Mouse (Mus musculus) forebrain, embryonic 11.5 days (tissue): ENCODE data around the gene Fnbp1l. TPM values are rescaled to one million over a fixed set of nuclear protein-coding genes. Genes with fewer than 3 reads are reported as not detected.

Source experiments
- ATAC-seq: fragments of 200-750 bp; cut with Nextera tagmentation; replicated peaks from 2 replicates; pipeline ENCODE4 v1.8.0; 2017; ENCODE audit warnings: moderate TSS enrichment; ENCODE audit not compliant: low FRiP score
- DNase-seq: peaks from one replicate; pipeline ENCODE4 v3.0.0-alpha.2; 2017; ENCODE audit warnings: low spot score
- H3K27ac ChIP-seq: fragments of 300-500 bp; sonication (generic); 2 replicates; pipeline ENCODE4 v1.5.1; 2014; ENCODE audit warnings: low read depth, low read length
- H3K27me3 ChIP-seq: fragments of 300-500 bp; sonication (generic); 2 replicates; pipeline ENCODE4 v1.6.1; 2014; ENCODE audit warnings: mild to moderate bottlenecking, low read length, mixed read lengths; ENCODE audit not compliant: control insufficient read depth, insufficient read depth
- H3K36me3 ChIP-seq: fragments of 300-500 bp; sonication (generic); 2 replicates; pipeline ENCODE4 v1.6.1; 2014; ENCODE audit warnings: mild to moderate bottlenecking, low read length, moderate library complexity, mixed read lengths; ENCODE audit not compliant: control insufficient read depth, insufficient read depth
- H3K4me1 ChIP-seq: fragments of 300-500 bp; sonication (generic); replicated peaks from 2 replicates; pipeline ENCODE4 v1.6.1; 2014; ENCODE audit warnings: low read length, mixed read lengths; ENCODE audit not compliant: control insufficient read depth, insufficient read depth
- H3K4me2 ChIP-seq: fragments of 300-500 bp; sonication (generic); 2 replicates; pipeline ENCODE4 v1.6.1; 2014; ENCODE audit warnings: low read depth, mild to moderate bottlenecking, low read length, moderate library complexity, mixed read lengths; ENCODE audit not compliant: severe bottlenecking
- H3K4me3 ChIP-seq: fragments of 300-500 bp; sonication (generic); 2 replicates; pipeline ENCODE4 v1.5.1; 2014; ENCODE audit warnings: low read depth, low read length
- H3K9ac ChIP-seq: fragments of 300-500 bp; sonication (generic); 2 replicates; pipeline ENCODE4 v1.6.1; 2014; ENCODE audit warnings: low read length
- H3K9me3 ChIP-seq: fragments of 300-500 bp; sonication (generic); 2 replicates; pipeline ENCODE4 v1.6.1; 2016; ENCODE audit warnings: low read length, mixed read lengths; ENCODE audit not compliant: control insufficient read depth
- WGBS: fragments of 180-500 bp; shearing (Covaris S2); extraction: QIAGEN DNeasy Blood & Tissue Kit; methylation state at CpG from one replicate; pipeline ENCODE4 v1.1.7; 2014; 5-methylcytosine and 5-hydroxymethylcytosine counted together
- polyA plus RNA-seq: library from polyadenylated mRNA; unstranded; fragments of >200 nt; fragmentation: Nextera tagmentation; extraction: Ambion mirVana; gene quantifications from 2 replicates; pipeline ENCODE4 v1.2.1, GENCODE M21; 2014

The Fnbp1l gene
- polyA plus RNA-seq, 1 experiment from 2014 or later = 88.2 TPM

DNA sequence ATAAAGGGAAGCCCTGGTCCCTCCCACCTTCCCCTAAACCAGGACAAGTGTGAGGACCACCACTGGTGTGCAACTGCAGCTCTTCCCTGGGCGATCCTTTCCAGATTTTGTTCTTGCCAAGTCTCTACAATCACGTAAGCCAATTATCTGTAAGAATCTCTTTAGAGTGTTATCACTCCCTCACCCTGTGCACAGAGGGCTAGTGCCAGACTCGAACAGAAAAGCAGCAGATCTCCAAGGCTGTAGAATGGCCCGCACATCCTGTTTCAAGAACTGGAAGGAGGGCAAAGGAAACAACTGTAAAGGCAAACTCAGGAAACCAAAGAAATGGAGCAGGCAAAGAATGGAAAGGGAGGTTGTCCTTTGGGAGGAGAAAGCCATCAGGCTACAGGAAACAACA, 29.2 kb downstream of the Fnbp1l start:
- peaks cover 2% of the 10 kb centered on the region; the same call in 1 of the 2 replicates for H3K4me1 ChIP-seq
- H3K27ac ChIP-seq = no peak overlapping the region
- H3K27me3 ChIP-seq = no peaks in the 10 kb centered on the region
- no peak overlapping the region for H3K4me3 ChIP-seq
- no peaks in the 10 kb centered on the region for H3K9me3 ChIP-seq
- H3K9ac ChIP-seq = no peak overlapping the region
- H3K36me3 ChIP-seq = no peaks in the 10 kb centered on the region; the same call in 1 of the 2 replicates
- 80% methylated on average over 4 of the region's 4 CpGs for WGBS
- ATAC-seq (no peak), DNase-seq (no peak)
- no peak overlapping the region for H3K4me2 ChIP-seq

DNA sequence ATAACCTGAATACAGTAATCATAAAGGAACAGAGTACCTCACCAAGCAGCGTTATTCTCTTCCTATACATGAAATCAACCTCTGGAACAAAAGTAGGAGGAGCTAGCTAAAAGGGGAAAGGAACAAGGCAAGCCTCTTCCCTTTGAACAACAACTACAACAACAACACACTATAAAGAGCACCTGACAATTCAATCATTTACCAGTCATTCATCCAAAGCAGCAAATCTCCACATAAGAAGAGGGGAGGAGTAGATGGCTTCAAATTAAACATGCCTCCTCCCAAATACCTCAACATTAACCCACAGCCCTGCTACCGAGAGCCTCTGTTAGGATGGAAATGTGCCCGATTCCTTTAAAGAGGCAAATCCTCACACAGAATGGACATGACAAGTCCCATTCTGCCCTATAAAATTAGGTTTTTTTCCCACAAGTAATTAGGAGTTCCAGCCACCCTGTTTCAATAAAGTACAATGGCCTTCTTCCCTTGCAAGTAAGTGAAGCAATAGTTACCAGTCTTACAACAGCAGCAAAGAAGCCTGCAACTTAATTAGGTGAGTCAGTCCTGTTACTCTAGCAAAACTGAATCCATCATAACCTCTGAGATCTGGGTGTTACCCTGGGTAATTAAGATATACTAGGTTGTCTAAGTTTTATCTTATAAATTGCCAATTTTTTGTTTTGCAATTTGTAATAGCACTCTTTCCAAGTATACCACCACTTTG, 32.4 kb downstream of the Fnbp1l start:
- 54% methylated on average over 3 of the region's 3 CpGs for WGBS
- H3K27me3 ChIP-seq = no peaks in the 10 kb centered on the region
- H3K9me3 ChIP-seq = no peaks in the 10 kb centered on the region
- ATAC-seq (peak; percentile 63), DNase-seq (no peak)
- H3K4me1 ChIP-seq = 0 out of 2 replicates have a peak, but pooled peaks cover 2% of the 10 kb centered on the region
- no peak overlapping the region for H3K27ac ChIP-seq
- no peak overlapping the region for H3K4me2 ChIP-seq
- H3K9ac ChIP-seq = no peak overlapping the region
- H3K4me3 ChIP-seq = no peak overlapping the region
- H3K36me3 ChIP-seq = no peaks in the 10 kb centered on the region; the same call in 1 of the 2 replicates

DNA sequence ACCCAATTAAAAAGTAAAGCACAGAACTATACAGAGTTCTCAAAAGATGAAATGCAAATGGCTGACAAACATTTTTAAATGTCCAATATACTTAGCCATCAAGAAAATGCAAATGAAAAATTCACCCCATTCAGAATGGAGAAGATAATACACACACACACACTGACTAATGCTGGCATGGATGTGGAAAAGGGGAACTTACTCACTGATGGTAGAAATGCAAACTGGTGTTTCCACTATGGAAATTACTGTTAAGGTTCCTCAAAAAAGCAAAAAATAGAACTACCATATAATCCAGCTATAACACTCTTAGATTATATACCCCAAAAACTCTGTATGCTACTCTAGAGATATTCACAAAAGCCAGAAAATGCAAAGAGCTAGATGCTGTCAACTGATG, 42.2 kb downstream of the Fnbp1l start:
- H3K27ac ChIP-seq = no peak overlapping the region
- no peaks in the 10 kb centered on the region for H3K9me3 ChIP-seq
- no peak for ATAC-seq
- H3K4me1 ChIP-seq = no peaks in the 10 kb centered on the region
- no peak overlapping the region for H3K9ac ChIP-seq
- no peak overlapping the region for H3K4me2 ChIP-seq
- DNase-seq = no peak
- H3K27me3 ChIP-seq = no peaks in the 10 kb centered on the region
- H3K36me3 ChIP-seq = no peaks in the 10 kb centered on the region
- no peak overlapping the region for H3K4me3 ChIP-seq

DNA sequence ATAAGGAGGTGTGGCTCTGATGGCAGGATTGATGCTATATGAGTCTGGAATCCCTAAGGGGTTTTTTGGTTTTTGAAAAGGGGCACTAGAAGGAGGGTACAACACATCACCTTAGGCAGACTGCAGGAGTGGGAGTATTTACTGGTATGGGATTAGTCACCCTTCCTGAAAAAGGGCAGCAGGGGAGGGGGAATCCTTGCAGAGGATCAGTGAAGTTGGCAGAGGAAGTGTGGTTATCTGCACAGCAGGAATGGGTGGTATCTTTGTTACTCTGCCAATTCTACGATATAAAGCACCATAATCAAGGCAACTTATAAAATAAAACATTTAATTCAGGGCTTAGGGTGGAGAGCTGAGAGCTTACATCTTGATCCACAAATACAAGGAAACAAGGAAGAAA, 44.6 kb downstream of the Fnbp1l start:
- Histone ChIP-seq H3K27ac (no peak overlapping the region), H3K4me3 (no peak overlapping the region), H3K9ac (no peak overlapping the region), H3K4me1 (no peaks in the 10 kb centered on the region), H3K36me3 (no peaks in the 10 kb centered on the region), H3K9me3 (no peaks in the 10 kb centered on the region), H3K4me2 (no peak overlapping the region), H3K27me3 (no peaks in the 10 kb centered on the region)
- 89% methylated on average over 1 of the region's 1 CpGs for WGBS
- no peak for DNase-seq
- ATAC-seq = no peak

DNA sequence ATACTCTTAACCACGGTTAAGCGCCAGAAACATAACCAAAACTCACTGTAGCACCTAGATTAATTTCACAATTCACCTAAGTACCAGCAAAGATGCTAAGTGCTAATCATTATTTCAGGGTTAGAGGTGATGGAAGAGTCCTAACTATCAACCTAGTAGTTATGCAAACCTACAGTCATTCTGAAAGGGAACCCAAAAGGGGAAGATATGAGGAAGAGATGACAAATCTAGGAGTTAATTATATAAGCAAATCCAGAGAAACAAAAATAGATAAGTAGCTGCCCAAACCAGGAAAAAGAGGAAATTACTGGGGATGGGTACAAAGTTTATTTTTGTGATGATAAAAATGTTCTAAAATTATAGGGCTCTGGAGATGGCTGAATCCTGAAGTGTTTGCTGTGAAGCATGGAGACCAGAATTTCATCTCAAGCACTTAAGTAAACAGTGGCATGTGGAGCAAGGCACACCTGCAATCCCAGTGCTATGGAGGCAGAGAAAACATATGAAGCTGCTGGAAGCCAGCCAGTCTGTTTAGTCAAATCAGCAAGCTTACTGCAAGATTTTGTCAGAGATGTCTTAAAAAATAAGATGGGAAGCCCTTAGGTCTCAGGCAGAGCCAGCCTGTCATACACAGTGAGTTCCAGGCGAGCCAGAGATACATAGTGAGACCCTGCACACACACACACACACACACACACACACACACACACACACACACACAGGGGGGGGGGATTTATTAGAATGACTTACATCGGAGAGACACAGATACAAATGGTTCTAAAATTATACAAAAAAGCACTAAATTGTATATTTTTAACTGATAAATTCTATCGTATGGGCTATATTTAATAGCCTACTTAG, 45.9 kb downstream of the Fnbp1l start:
- Histone ChIP-seq H3K9ac (no peak overlapping the region), H3K4me3 (no peak overlapping the region), H3K36me3 (no peaks in the 10 kb centered on the region), H3K27ac (no peak overlapping the region), H3K9me3 (no peaks in the 10 kb centered on the region), H3K4me2 (no peak overlapping the region), H3K4me1 (no peaks in the 10 kb centered on the region), H3K27me3 (no peaks in the 10 kb centered on the region)
- ATAC-seq = no peak
- no peak for DNase-seq
- WGBS = 95% methylated on average over 5 of the region's 5 CpGs

DNA sequence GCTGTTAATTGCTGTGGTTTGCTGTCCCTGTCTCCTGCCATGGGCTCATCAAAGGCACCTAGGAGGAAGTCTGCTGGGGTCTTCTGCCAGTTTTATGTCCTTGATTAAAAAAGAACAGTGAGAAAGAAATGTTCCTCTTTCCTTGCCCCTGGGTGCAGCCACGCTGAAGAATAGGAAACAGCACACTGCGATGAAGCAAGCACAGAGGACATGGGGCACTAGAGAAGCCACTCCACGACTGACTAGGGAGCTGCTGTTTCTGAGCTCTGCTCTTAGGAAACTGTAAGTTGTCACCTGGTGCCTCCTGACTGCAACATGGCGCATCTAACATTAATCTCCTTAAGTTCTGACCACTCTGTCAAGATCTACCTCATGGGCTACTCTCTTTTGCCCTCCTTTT, 53.0 kb downstream of the Fnbp1l start:
- no peak for DNase-seq
- H3K9me3 ChIP-seq = no peaks in the 10 kb centered on the region
- WGBS = 76% methylated on average over 4 of the region's 4 CpGs
- no peaks in the 10 kb centered on the region for H3K4me1 ChIP-seq
- no peak for ATAC-seq
- H3K9ac ChIP-seq = no peak overlapping the region
- H3K4me3 ChIP-seq = no peak overlapping the region
- no peak overlapping the region for H3K27ac ChIP-seq
- H3K36me3 ChIP-seq = no peaks in the 10 kb centered on the region
- H3K4me2 ChIP-seq = no peak overlapping the region
- H3K27me3 ChIP-seq = no peaks in the 10 kb centered on the region

DNA sequence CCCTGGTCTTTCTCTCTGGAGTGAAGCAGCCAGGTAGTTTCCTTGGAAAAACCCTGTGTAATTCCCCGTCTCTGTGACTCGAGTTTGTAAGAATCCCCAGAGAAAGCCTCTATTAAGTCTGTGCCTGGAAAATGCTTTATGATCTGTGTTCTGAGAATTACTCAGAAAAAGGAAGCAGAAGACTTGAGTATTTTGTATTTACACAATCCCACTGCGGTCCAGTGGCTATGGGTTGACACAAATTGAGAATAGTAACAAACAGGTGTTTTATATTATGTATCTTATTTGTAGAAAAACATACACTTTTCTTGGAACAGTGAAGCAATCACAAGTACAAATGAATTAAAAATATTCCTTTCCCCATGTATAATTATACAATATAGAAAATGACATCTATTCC, 53.4 kb downstream of the Fnbp1l start:
- H3K4me2 ChIP-seq = no peak overlapping the region
- H3K27ac ChIP-seq = no peak overlapping the region
- 92% methylated on average over 3 of the region's 3 CpGs for WGBS
- H3K4me3 ChIP-seq = no peak overlapping the region
- H3K9ac ChIP-seq = no peak overlapping the region
- ATAC-seq (no peak), DNase-seq (no peak)
- H3K9me3 ChIP-seq = no peaks in the 10 kb centered on the region
- no peaks in the 10 kb centered on the region for H3K4me1 ChIP-seq
- H3K27me3 ChIP-seq = no peaks in the 10 kb centered on the region
- no peaks in the 10 kb centered on the region for H3K36me3 ChIP-seq

DNA sequence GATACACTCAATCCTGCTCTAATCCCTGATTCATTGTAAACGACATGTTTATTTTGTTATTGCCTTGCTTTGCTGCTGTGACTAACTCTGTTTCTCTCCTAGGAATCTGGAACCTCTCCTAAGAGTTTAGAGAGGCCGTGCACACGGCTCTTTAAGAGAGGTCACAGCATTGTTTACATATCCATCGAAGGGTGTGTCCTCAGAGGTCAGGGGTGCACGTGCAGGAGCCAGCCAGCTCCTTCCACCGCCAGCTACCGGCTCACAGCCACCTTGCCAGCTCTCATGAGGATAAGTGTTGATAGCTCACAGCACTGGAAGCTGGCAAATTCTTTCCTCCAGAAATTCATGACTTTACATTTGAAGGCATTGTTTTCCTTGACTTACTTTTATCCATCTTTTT, 54.2 kb downstream of the Fnbp1l start:
- Histone ChIP-seq H3K27me3 (no peaks in the 10 kb centered on the region), H3K4me3 (no peak overlapping the region), H3K27ac (no peak overlapping the region), H3K4me2 (no peak overlapping the region), H3K36me3 (no peaks in the 10 kb centered on the region), H3K4me1 (no peaks in the 10 kb centered on the region), H3K9ac (no peak overlapping the region), H3K9me3 (no peaks in the 10 kb centered on the region)
- WGBS = 59% methylated on average over 7 of the region's 7 CpGs
- ATAC-seq (no peak), DNase-seq (no peak)
